Mouse (Mus musculus) C2C12 (cell line): Measurements from ENCODE around the gene Chuk. TPM values are rescaled to one million over a fixed set of nuclear protein-coding genes. Genes with fewer than 3 reads are reported as not detected.

ENCODE experiments used
- H3K27me3 ChIP-seq: one replicate; pipeline ENCODE4 v1.6.1; 2011; ENCODE audit not compliant: control insufficient read depth, insufficient read depth, insufficient read length
- H3K36me3 ChIP-seq: one replicate; pipeline ENCODE4 v1.6.1; 2011; ENCODE audit not compliant: control insufficient read depth, insufficient read depth
- H3K4me3 ChIP-seq: one replicate; pipeline ENCODE4 v1.5.1; 2011; ENCODE audit warnings: mild to moderate bottlenecking, control low read depth; ENCODE audit not compliant: poor library complexity, insufficient read depth, severe bottlenecking
- H3K79me2 ChIP-seq: one replicate; pipeline ENCODE4 v1.6.1; 2011; ENCODE audit not compliant: control insufficient read depth, insufficient read depth
- H3K79me3 ChIP-seq: one replicate; pipeline ENCODE4 v1.6.1; 2011; ENCODE audit warnings: low read depth, control low read depth
- H3ac ChIP-seq: one replicate; pipeline ENCODE3; 2011; ENCODE audit warnings: low read depth; ENCODE audit not compliant: control insufficient read depth, insufficient read length
- CEBPB ChIP-seq: IDR thresholded peaks from one replicate; pipeline ENCODE4 v1.6.1; 2011; ENCODE audit warnings: low read depth, mild to moderate bottlenecking, control low read depth, moderate library complexity
- CTCF ChIP-seq: IDR thresholded peaks from one replicate; pipeline ENCODE4 v1.5.1; 2011; ENCODE audit not compliant: control insufficient read depth, insufficient read depth, insufficient read length
- FOSL1 ChIP-seq: IDR thresholded peaks from one replicate; pipeline ENCODE4 v1.8.0; 2011; ENCODE audit warnings: mild to moderate bottlenecking, low read length; ENCODE audit not compliant: poor library complexity, insufficient read depth, severe bottlenecking
- MAX ChIP-seq: IDR thresholded peaks from one replicate; pipeline ENCODE4 v1.6.1; 2011; ENCODE audit warnings: mild to moderate bottlenecking, control low read depth
- MYOD1 ChIP-seq: IDR thresholded peaks from one replicate; pipeline ENCODE4 v1.6.1; 2011; ENCODE audit warnings: low read depth; ENCODE audit not compliant: control insufficient read depth, insufficient read length
- MYOG ChIP-seq: IDR thresholded peaks from one replicate; pipeline ENCODE4 v1.6.1; 2011; ENCODE audit not compliant: control insufficient read depth, insufficient read length; ENCODE audit errors: extremely low read depth
- USF1 ChIP-seq: IDR thresholded peaks from one replicate; pipeline ENCODE4 v1.6.1; 2011; ENCODE audit warnings: low read depth, mild to moderate bottlenecking, control low read depth, moderate library complexity
- polyA plus RNA-seq: library from polyadenylated mRNA; unstranded; fragments of >200 nt; fragmentation: generic; extraction: Trizol; gene quantifications from one replicate; pipeline ENCODE4 v1.2.1, GENCODE M21; 2012; ENCODE audit warnings: missing spikeins

Chuk gene
- polyA plus RNA-seq, 1 experiment, result 9.7 TPM

- no peak overlapping the region for H3K4me3 ChIP-seq
- TF ChIP-seq MYOD1, result no peak
- no peak for TF ChIP-seq USF1
- no peak for TF ChIP-seq MYOG
- TF ChIP-seq CEBPB, result no peak
- TF ChIP-seq CTCF, result no peak
- no peak for TF ChIP-seq MAX
- TF ChIP-seq FOSL1, result no peak
- no peak overlapping the region for H3ac ChIP-seq
- peaks cover 17% of the 10 kb centered on the region for H3K79me2 ChIP-seq
- peaks cover under 1% of the 10 kb centered on the region for H3K79me3 ChIP-seq
- peaks cover 59% of the 10 kb centered on the region for H3K36me3 ChIP-seq
- no peaks in the 10 kb centered on the region for H3K27me3 ChIP-seq
These were observed 43.5 kb downstream of the Chuk start for GRCm38 (mm10) chr19:44063773-44064172.

GRCm38 (mm10) chr19:44060226-44060625, 47.1 kb downstream of the Chuk start:
- no peaks in the 10 kb centered on the region for H3K27me3 ChIP-seq
- H3K4me3 ChIP-seq, result no peak overlapping the region
- TF ChIP-seq USF1 (no peak), CEBPB (no peak), MYOG (no peak), MYOD1 (no peak), FOSL1 (no peak), CTCF (no peak), MAX (no peak)
- H3ac ChIP-seq, result no peak overlapping the region
- H3K36me3 ChIP-seq, result peaks cover 62% of the 10 kb centered on the region
- H3K79me2 ChIP-seq, result no peaks in the 10 kb centered on the region
- no peaks in the 10 kb centered on the region for H3K79me3 ChIP-seq

GRCm38 (mm10) chr19:44055173-44055826, 52.0 kb downstream of the Chuk start:
- H3ac ChIP-seq, result no peak overlapping the region
- no peaks in the 10 kb centered on the region for H3K79me2 ChIP-seq
- no peak overlapping the region for H3K4me3 ChIP-seq
- H3K79me3 ChIP-seq, result no peaks in the 10 kb centered on the region
- no peak for TF ChIP-seq MYOD1
- TF ChIP-seq USF1, result no peak
- no peak for TF ChIP-seq FOSL1
- no peak for TF ChIP-seq CEBPB
- TF ChIP-seq MYOG, result no peak
- TF ChIP-seq MAX, result no peak
- no peak for TF ChIP-seq CTCF
- peaks cover 38% of the 10 kb centered on the region for H3K36me3 ChIP-seq
- no peaks in the 10 kb centered on the region for H3K27me3 ChIP-seq

GRCm38 (mm10) chr19:44050388-44050787, 56.9 kb downstream of the Chuk start:
- H3K79me3 ChIP-seq, result no peaks in the 10 kb centered on the region
- no peak overlapping the region for H3K4me3 ChIP-seq
- no peaks in the 10 kb centered on the region for H3K27me3 ChIP-seq
- H3K36me3 ChIP-seq, result peaks cover 33% of the 10 kb centered on the region
- no peak overlapping the region for H3ac ChIP-seq
- H3K79me2 ChIP-seq, result no peaks in the 10 kb centered on the region
- no peak for TF ChIP-seq MYOG
- TF ChIP-seq USF1, result no peak
- TF ChIP-seq MAX, result no peak
- no peak for TF ChIP-seq CTCF
- TF ChIP-seq CEBPB, result no peak
- no peak for TF ChIP-seq MYOD1
- no peak for TF ChIP-seq FOSL1

GRCm38 (mm10) chr19:44049282-44049681, 58.0 kb downstream of the Chuk start:
- Histone ChIP-seq H3K79me3 (no peaks in the 10 kb centered on the region), H3K79me2 (no peaks in the 10 kb centered on the region), H3K36me3 (peaks cover 33% of the 10 kb centered on the region), H3K27me3 (no peaks in the 10 kb centered on the region), H3K4me3 (no peak overlapping the region), H3ac (no peak overlapping the region)
- TF ChIP-seq CTCF, result no peak
- TF ChIP-seq MAX, result no peak
- no peak for TF ChIP-seq USF1
- TF ChIP-seq FOSL1, result no peak
- TF ChIP-seq MYOD1, result no peak
- no peak for TF ChIP-seq MYOG
- TF ChIP-seq CEBPB, result no peak

GRCm38 (mm10) chr19:44045847-44046246, 61.4 kb downstream of the Chuk start:
- H3K4me3 ChIP-seq, result no peak overlapping the region
- no peaks in the 10 kb centered on the region for H3K79me2 ChIP-seq
- H3ac ChIP-seq, result no peak overlapping the region
- TF ChIP-seq CEBPB (no peak), MAX (no peak), FOSL1 (no peak), USF1 (no peak), MYOD1 (no peak), MYOG (no peak), CTCF (no peak)
- no peaks in the 10 kb centered on the region for H3K79me3 ChIP-seq
- H3K36me3 ChIP-seq, result peaks cover 30% of the 10 kb centered on the region
- H3K27me3 ChIP-seq, result no peaks in the 10 kb centered on the region
